16 mouse cellular contexts compared by ENCODE assay signal in genomic region chr16:8573751-8574150, GRCm38 (mm10).
DNase-seq lines count a peak whose midpoint lies in the region; ATAC-seq and TF ChIP-seq lines count a peak whose summit lies in the region.
"Had no signal": no experiment of that assay in that cellular context is flagged by ENCODE, and none has a peak within 500 bp of the region (broad histone marks: within the 10 kb centered on the region; RNA-seq: fewer than 3 reads in every experiment).

No protein-coding gene starts in this region.

- H3K4me1 ChIP-seq in forebrain, embryonic 10.5 days: peaks cover 16% of the 10 kb centered on the region
- H3K4me1 ChIP-seq in forebrain, embryonic 15.5 days: no peaks in the 10 kb centered on the region
- no peaks in the 10 kb centered on the region for H3K4me1 ChIP-seq in lung, adult 2 months (ENCODE audit: control insufficient read depth, insufficient read depth, low read length)
- 0 out of 2 replicates have a peak, but pooled peaks cover 10% of the 10 kb centered on the region for H3K4me1 ChIP-seq in neural tube, embryonic 12.5 days

- TF ChIP-seq POLR2A in lung, adult 2 months (IDR thresholded peaks at IDR 0.05; ENCODE audit: borderline replicate concordance, extremely low read depth, low read depth, low read length): no peak

- H3K27me3 ChIP-seq in forebrain, embryonic 10.5 days (ENCODE audit: poor library complexity, severe bottlenecking): no peaks in the 10 kb centered on the region
- no peaks in the 10 kb centered on the region for H3K27me3 ChIP-seq in forebrain, embryonic 15.5 days
- no peaks in the 10 kb centered on the region for H3K27me3 ChIP-seq in neural tube, embryonic 12.5 days (replicated peaks)
- H3K27me3 ChIP-seq: limb, embryonic 13.5 days had no signal

- H3K36me3 ChIP-seq in forebrain, embryonic 10.5 days (replicated peaks): no peaks in the 10 kb centered on the region
- H3K36me3 ChIP-seq in forebrain, embryonic 15.5 days: no peaks in the 10 kb centered on the region
- H3K36me3 ChIP-seq in neural tube, embryonic 12.5 days: peaks cover 41% of the 10 kb centered on the region

- H3K4me2 ChIP-seq in forebrain, embryonic 15.5 days (replicated peaks): no peak overlapping the region
- no peak overlapping the region for H3K4me2 ChIP-seq in neural tube, embryonic 12.5 days (replicated peaks)
- H3K4me2 ChIP-seq: limb, embryonic 13.5 days had no signal

- WGBS in forebrain, embryonic 10.5 days: 36% methylated on average over 3 of the region's 3 CpGs
- 44% methylated on average over 3 of the region's 3 CpGs for WGBS in forebrain, embryonic 15.5 days
- 46% methylated on average over 3 of the region's 3 CpGs for WGBS in lung, adult 2 months
- WGBS in neural tube, embryonic 12.5 days: 22% methylated on average over 3 of the region's 3 CpGs

- H3K4me3 ChIP-seq in forebrain, embryonic 10.5 days: no peak overlapping the region
- H3K4me3 ChIP-seq in forebrain, embryonic 15.5 days: no peak overlapping the region
- H3K4me3 ChIP-seq in lung, adult 2 months (replicated peaks; ENCODE audit: extremely low read depth, low read depth, low read length): no peak overlapping the region
- H3K4me3 ChIP-seq in neural tube, embryonic 12.5 days: no peak overlapping the region
- H3K4me3 ChIP-seq: limb, embryonic 13.5 days had no signal

- no peaks in the 10 kb centered on the region for H3K9me3 ChIP-seq in forebrain, embryonic 10.5 days
- no peaks in the 10 kb centered on the region for H3K9me3 ChIP-seq in forebrain, embryonic 15.5 days
- no peaks in the 10 kb centered on the region for H3K9me3 ChIP-seq in neural tube, embryonic 12.5 days
- H3K9me3 ChIP-seq: limb, embryonic 13.5 days had no signal

- TF ChIP-seq CTCF in lung, adult 2 months (IDR thresholded peaks at IDR 0.05; ENCODE audit: insufficient read depth, low read length): no peak

- DNase-seq in forebrain, embryonic 10.5 days (ENCODE audit: extremely low spot score, low spot score): peak; percentile 22
- DNase-seq in lung, postnatal 10 days: peak; percentile 7
- no peak for DNase-seq in lung, adult 2 months
- DNase-seq in embryo, embryonic 9.5 days (ENCODE audit: extremely low spot score): peak; percentile 39
- DNase-seq in gastrocnemius, postnatal 25 days: no peak
- no peak for DNase-seq in thymus, postnatal 25 days
- DNase-seq: adrenal gland, adult 2 months; cerebellum, postnatal 25 days; forebrain, postnatal 0 days; heart, postnatal 10 days; layer of hippocampus, postnatal 36 days; liver, postnatal 0 days had no signal

- no peak for ATAC-seq in forebrain, embryonic 15.5 days (replicated peaks)
- peak; percentile 67 for ATAC-seq in neural tube, embryonic 12.5 days (ENCODE audit: low FRiP score, low read depth)
- ATAC-seq: forebrain, postnatal 0 days; liver, postnatal 0 days had no signal

- H3K27ac ChIP-seq in forebrain, embryonic 10.5 days: no peak overlapping the region
- H3K27ac ChIP-seq in forebrain, embryonic 15.5 days (replicated peaks): no peak overlapping the region
- H3K27ac ChIP-seq in neural tube, embryonic 12.5 days: no peak overlapping the region
- H3K27ac ChIP-seq: kidney, postnatal 0 days; limb, embryonic 13.5 days had no signal

- no peak overlapping the region for H3K9ac ChIP-seq in forebrain, embryonic 15.5 days (replicated peaks)
- no peak overlapping the region for H3K9ac ChIP-seq in neural tube, embryonic 12.5 days
- H3K9ac ChIP-seq: forebrain, postnatal 0 days; limb, embryonic 13.5 days; liver, postnatal 0 days had no signal

Comparison
In these comparisons a context has a peak if more than half of its experiments do, and no peak if none do; other contexts are left out.
1. DNase-seq: peak in forebrain, embryonic 10.5 days (single experiment), lung, postnatal 10 days (single experiment) and embryo, embryonic 9.5 days (single experiment); none in lung, adult 2 months (single experiment), gastrocnemius, postnatal 25 days (single experiment) and thymus, postnatal 25 days (single experiment).